ENCODE assay signal across 15 mouse cellular contexts in the genomic region with DNA sequence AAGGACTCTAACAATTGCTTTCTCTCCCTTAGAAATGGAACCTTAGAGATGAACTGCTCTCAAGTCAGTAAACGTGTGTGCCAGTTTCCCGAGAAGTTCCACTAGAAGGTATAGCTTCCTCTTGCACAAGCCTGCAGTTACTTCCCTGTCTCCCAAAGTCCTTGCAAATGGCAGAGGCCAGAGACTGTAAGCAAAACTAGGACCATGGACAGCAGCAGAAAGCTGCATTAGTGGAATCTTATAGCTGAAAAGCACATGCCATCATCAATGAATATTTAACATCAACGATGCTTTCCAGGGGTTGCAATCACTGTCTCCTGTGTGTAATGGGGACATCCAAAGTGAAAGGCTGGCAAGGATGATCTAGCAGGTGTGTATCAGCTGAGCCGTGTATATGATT.
DNase-seq lines count a peak whose midpoint lies in the region; ATAC-seq and TF ChIP-seq lines count a peak whose summit lies in the region.
"Had no signal": no experiment of that assay in that cellular context is flagged by ENCODE, and none has a peak within 500 bp of the region (broad histone marks: within the 10 kb centered on the region; RNA-seq: fewer than 3 reads in every experiment).

No protein-coding gene starts in this region.

- intact Hi-C loops in heart, postnatal 36 days (cut with DNase I) = no loop called here

- H3K27ac ChIP-seq in heart, postnatal 0 days (ENCODE audit: low read depth) = no peak overlapping the region
- no peak overlapping the region for H3K27ac ChIP-seq in lung, postnatal 0 days (ENCODE audit: low read length)
- H3K27ac ChIP-seq: forebrain, embryonic 10.5 days; heart, embryonic 13.5 days; limb, embryonic 12.5 days; lung, embryonic 15.5 days; midbrain, embryonic 15.5 days had no signal

- no peaks in the 10 kb centered on the region for H3K36me3 ChIP-seq in heart, postnatal 0 days (replicated peaks; ENCODE audit: control insufficient read depth, insufficient read depth, low read length)
- no peaks in the 10 kb centered on the region for H3K36me3 ChIP-seq in lung, postnatal 0 days (ENCODE audit: insufficient read depth, low read length)
- H3K36me3 ChIP-seq: forebrain, embryonic 10.5 days; heart, embryonic 13.5 days; limb, embryonic 12.5 days; lung, embryonic 15.5 days; midbrain, embryonic 15.5 days had no signal

- no peaks in the 10 kb centered on the region for H3K27me3 ChIP-seq in heart, postnatal 0 days (ENCODE audit: control insufficient read depth, insufficient read depth, low read length)
- no peaks in the 10 kb centered on the region for H3K27me3 ChIP-seq in lung, postnatal 0 days (replicated peaks; ENCODE audit: insufficient read depth, low read length)
- H3K27me3 ChIP-seq: heart, embryonic 13.5 days; limb, embryonic 12.5 days; lung, embryonic 15.5 days; midbrain, embryonic 15.5 days had no signal

- H3K4me2 ChIP-seq in heart, postnatal 0 days (ENCODE audit: low read depth, low read length) = no peak overlapping the region
- no peak overlapping the region for H3K4me2 ChIP-seq in lung, postnatal 0 days (replicated peaks; ENCODE audit: low read depth, low read length)
- H3K4me2 ChIP-seq: heart, embryonic 13.5 days; limb, embryonic 12.5 days; lung, embryonic 15.5 days; midbrain, embryonic 15.5 days had no signal

- no peak overlapping the region for H3K9ac ChIP-seq in heart, postnatal 0 days (replicated peaks; ENCODE audit: low read depth, low read length)
- no peak overlapping the region for H3K9ac ChIP-seq in lung, postnatal 0 days (replicated peaks; ENCODE audit: low read depth)
- H3K9ac ChIP-seq: heart, embryonic 13.5 days; limb, embryonic 12.5 days; lung, embryonic 15.5 days; midbrain, embryonic 15.5 days had no signal

- TF ChIP-seq CTCF in heart, postnatal 0 days (IDR thresholded peaks at IDR 0.05; ENCODE audit: low read depth) = no peak
- TF ChIP-seq CTCF in lung, postnatal 0 days (IDR thresholded peaks at IDR 0.05) = no peak

- no peak for TF ChIP-seq EP300 in heart, postnatal 0 days (IDR thresholded peaks at IDR 0.05; ENCODE audit: low read depth)
- no peak for TF ChIP-seq EP300 in lung, postnatal 0 days (IDR thresholded peaks at IDR 0.05)

- no peak overlapping the region for H3K4me3 ChIP-seq in heart, postnatal 0 days (ENCODE audit: low read depth, low read length)
- H3K4me3 ChIP-seq in lung, postnatal 0 days (ENCODE audit: low read depth, low read length) = no peak overlapping the region
- H3K4me3 ChIP-seq: forebrain, embryonic 10.5 days; heart, embryonic 13.5 days; limb, embryonic 12.5 days; lung, embryonic 15.5 days; midbrain, embryonic 15.5 days had no signal

- no peaks in the 10 kb centered on the region for H3K4me1 ChIP-seq in heart, postnatal 0 days (ENCODE audit: control insufficient read depth, insufficient read depth)
- H3K4me1 ChIP-seq in lung, postnatal 0 days (ENCODE audit: insufficient read depth, low read depth, low read length) = no peaks in the 10 kb centered on the region
- H3K4me1 ChIP-seq: heart, embryonic 13.5 days; limb, embryonic 12.5 days; lung, embryonic 15.5 days; midbrain, embryonic 15.5 days had no signal

- DNase-seq in heart, postnatal 0 days (ENCODE audit: low spot score) = peak; percentile 7
- no peak for DNase-seq in heart, postnatal 36 days
- peak; percentile 6 for DNase-seq in lung, postnatal 0 days (ENCODE audit: low spot score)
- no peak for DNase-seq in lung, postnatal 25 days (ENCODE audit: low spot score)
- peak; percentile 11 for DNase-seq in embryo, embryonic 11.5 days (ENCODE audit: low read depth, low spot score)
- peak; percentile 44 for DNase-seq in retina, embryonic 14.5 days (ENCODE audit: low spot score)
- no peak for DNase-seq in left cerebral cortex, adult 9 months (ENCODE audit: low spot score in 2 of 2)
- no peak for DNase-seq in cerebellum, adult 9-11 months
- DNase-seq: spleen, adult 18-20 months had no signal

- no peak for ATAC-seq in heart, postnatal 0 days (ENCODE audit: insufficient read depth, low read depth)
- no peak for ATAC-seq in lung, postnatal 0 days
- ATAC-seq: intestine, postnatal 0 days; midbrain, embryonic 15.5 days had no signal

- no peaks in the 10 kb centered on the region for H3K9me3 ChIP-seq in heart, postnatal 0 days (replicated peaks; ENCODE audit: control insufficient read depth, low read length)
- H3K9me3 ChIP-seq in lung, postnatal 0 days (ENCODE audit: low read length) = no peaks in the 10 kb centered on the region
- H3K9me3 ChIP-seq: forebrain, embryonic 10.5 days; heart, embryonic 13.5 days; limb, embryonic 12.5 days; lung, embryonic 15.5 days; midbrain, embryonic 15.5 days had no signal

- WGBS in heart, postnatal 0 days = 55% methylated on average over 4 of the region's 4 CpGs
- WGBS in lung, postnatal 0 days = 64% methylated on average over 4 of the region's 4 CpGs

Comparison
In these comparisons a context has a peak if more than half of its experiments do, and no peak if none do; other contexts are left out.
1. DNase-seq: peak in heart, postnatal 0 days (single experiment), lung, postnatal 0 days (single experiment), embryo, embryonic 11.5 days (single experiment) and retina, embryonic 14.5 days (single experiment); none in heart, postnatal 36 days (0 of 2), lung, postnatal 25 days (single experiment), left cerebral cortex, adult 9 months (0 of 2) and cerebellum, adult 9-11 months (single experiment).